Mouse (Mus musculus): Measurements from ENCODE around the gene Rere.
A peak's percentile ranks its signal among the peaks of the same experiment; 100 is the strongest.
"Not testable (repeated sequence)": the region's sequence is repeated elsewhere in the genome, so short reads cannot be mapped to it uniquely, and the experiment has no call there.

The Rere gene

DNA sequence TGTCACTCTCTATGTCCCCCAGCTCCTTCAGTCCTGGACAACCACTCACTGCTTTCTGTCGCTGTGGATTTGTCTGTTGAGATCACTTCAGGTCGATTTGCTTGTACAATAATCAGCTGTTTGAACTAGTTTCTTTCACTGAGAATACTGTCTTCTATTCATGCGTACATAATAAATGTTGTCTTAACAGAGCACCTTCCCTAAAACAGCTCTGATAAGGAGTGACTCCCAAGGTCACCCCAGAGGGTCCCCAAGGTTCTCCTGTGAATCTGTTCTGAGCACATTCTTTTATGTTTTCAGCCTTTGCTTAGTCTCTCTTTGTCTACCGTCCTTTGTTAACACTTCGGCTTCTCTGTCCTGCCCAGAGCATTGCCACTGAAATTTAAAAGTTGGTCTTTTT is 241.0 kb downstream of the Rere start:
- no peak for DNase-seq

- no peak for DNase-seq
Observed at GRCm38 (mm10) chr4:150523351-150523750, 241.9 kb downstream of the Rere start.

- DNase-seq: no peak
Observed at GRCm38 (mm10) chr4:150526269-150526668, 244.8 kb downstream of the Rere start.

DNA sequence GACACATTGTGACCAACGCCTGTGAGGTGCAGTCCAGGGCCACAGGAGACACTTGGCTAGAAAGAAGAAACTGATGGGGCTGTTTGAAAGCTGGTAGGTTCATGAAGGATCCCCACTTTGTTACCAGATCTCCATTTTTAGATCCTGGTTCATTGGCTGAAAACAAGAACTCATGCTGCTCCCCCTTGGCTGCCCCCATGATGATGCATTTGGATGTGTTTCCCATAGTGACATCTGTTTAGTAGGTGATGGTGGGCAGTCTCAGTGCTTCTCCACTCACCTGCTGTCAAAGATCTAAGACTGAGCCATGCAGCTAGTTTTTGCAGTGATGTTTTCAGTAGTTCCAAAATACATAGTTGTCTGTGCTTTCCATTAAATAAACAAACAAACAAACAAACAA is 247.0 kb downstream of the Rere start:
- no peak for DNase-seq

- no peak for DNase-seq
Observed at GRCm38 (mm10) chr4:150528846-150529245, 247.4 kb downstream of the Rere start.

GRCm38 (mm10) chr4:150531869-150532268 is 250.4 kb downstream of the Rere start:
- no peak for DNase-seq

- DNase-seq: no peak
Observed at GRCm38 (mm10) chr4:150536821-150537510, 255.5 kb downstream of the Rere start.

DNA sequence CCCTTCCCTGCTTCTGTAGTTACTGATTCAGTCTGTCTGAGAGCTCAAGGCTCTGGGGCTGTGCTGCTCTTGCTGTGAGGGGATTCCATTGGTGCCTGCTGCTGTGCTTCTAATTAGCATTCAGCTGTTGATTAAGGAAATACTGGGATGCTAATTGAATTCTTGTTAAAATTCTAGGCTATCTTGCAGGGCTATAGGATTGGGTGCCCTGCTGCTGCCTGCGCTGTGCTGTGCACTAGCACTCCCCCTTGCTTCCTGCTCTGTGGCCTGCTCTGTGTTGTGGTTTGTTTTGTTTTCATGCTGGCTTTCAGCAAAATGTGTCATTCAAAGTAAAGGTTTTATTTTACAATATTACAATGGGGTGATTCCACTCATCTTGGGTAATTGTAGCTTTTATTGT is 258.4 kb downstream of the Rere start:
- DNase-seq: no peak

GRCm38 (mm10) chr4:150540392-150541094 is 259.1 kb downstream of the Rere start:
- no peak for DNase-seq

- DNase-seq: no peak
Observed at GRCm38 (mm10) chr4:150544231-150544630, 262.8 kb downstream of the Rere start.

DNA sequence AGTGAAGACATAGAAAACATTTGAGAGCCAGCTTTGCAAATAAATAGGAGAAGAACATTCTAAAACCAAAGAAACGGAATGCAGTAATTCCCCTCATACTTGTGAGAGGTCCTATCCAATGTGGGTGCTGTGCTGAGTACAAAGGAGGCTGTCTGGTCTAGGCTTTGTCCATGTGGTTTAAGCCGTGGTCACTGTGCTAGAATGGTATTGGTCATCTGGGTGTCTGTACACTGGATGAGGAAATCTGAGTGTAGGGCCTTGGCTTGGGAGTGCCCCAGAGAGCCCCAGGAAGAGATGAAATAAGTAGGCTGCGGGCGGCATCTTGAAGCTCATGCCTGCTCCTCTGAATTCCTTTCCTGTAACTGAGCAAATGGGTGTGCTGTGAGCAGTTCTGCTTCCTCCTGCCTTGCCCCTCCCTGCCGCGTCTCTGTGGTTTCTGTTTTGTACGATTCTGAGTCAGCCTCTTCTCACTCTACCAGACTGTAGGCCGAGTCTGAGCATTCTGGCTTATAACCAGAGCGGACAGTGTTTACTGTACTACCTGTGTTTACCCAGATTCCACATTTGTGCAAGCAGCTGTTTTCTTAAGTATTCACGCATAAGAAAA is 263.3 kb downstream of the Rere start:
- no peak for DNase-seq

GRCm38 (mm10) chr4:150545775-150546174 is 264.3 kb downstream of the Rere start:
- no peak for DNase-seq

DNA sequence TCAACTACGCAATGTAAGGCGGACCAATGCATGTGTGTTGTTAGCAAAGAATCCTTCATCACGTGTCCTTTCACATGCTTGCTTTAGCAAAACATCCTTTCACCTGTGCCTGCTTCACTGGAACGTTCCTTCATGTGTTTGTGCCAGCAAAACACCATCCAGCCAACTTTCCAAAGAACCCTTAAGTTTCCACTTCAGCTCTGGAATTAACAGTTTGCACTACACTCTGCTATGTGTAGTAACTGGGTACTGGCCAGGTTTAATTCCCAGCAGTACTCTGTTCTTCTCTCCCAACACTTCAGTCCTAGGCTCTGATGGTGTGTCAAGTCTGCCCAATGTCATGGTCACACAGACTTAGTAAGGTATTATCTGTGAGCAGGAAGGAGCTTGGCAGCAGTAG is 264.9 kb downstream of the Rere start:
- not testable (repeated sequence) for DNase-seq

DNA sequence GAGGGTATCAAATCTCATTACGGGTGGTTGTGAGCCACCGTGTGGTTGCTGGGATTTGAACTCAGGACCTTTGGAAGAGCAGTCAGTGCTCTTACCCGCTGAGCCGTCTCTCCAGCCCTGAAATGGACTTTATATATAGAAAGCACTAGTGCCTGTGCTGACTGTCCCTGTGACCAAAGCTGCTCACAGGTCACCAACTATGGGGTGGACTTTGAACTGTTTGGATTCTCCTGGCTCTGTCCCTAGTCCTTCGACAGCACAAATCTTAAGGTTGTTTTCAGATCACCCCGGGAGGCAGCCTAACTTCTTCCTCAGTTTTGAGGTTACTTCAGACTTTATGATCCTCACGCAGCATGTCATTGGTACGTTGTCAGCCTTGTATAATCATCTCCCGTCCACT is 267.9 kb downstream of the Rere start:
- DNase-seq: no peak

DNA sequence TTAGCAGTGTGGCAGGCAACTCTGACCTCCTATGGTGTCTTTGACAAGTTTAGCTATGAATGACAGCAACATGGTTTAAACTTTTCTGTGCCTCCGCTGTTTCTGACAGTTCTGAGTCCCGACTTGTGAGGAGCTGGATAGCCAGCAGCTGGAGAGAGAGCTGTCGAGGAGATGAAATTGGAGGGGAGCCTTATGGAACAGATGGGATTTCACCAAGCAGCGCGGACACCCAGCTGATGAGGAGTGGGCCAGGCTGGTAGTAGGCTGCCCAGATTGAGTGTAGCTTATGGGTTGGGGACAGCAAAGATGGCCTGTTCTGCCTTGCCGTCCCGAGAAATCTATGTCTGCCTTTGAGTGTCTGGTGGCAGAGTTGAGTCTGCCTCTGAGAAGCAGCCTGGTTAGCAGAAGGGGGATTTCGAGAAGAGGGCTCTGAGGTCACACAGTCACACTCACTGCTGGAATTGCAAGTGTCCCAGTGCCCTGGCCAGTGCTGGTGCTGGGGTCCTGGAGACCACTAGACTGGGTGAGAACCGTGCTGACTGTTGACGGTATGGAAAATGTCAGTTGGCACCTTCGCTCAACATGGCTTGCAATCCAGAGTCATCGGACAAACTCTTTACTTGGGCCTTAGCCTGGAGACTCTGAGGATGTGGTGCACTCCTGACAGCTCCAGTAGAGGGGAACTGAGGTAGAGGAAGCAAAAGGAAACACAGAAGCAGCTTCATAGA is 268.7 kb downstream of the Rere start:
- DNase-seq: no peak

GRCm38 (mm10) chr4:150551390-150551789 is 269.9 kb downstream of the Rere start:
- no peak for DNase-seq

DNA sequence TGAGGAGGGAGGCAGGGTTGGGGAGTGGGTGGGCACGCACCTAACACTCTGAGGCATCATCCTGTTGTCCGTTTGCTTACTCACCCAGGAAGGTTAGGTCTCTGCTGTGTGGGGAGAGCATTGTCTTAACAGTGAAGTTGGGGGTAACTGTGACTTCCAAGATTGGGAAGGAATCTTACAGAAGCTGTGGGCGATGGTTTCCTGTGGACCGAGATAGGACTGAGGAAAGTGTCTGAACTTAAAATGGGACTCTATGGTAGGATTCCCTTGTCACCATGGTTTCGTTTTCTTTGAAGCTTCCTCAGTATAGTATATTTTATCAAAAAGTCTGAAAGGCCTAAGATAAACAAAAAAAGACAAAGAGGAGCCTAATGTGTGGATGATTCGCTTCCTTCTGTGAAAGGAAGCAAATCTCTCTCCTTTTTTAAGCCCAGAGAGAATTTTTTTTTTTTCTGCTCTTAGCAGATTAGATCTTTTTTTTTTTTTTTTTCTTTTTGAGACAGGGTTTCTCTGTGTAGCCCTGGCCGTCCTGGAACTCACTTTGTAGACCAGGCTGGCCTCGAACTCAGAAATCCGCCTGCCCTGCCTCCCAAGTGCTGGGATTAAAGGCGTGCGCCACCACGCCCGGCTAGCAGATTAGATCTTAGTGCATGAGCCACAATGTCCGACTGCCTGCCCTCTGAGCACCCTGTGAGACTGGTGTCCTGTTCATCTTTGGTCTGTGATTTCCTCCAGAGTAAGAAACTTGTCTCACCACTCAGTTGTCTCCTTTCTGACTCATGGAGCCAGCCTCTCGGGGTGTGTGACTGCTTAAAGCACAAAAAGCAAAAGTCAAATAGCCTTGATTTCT is 271.5 kb downstream of the Rere start:
- no peak for DNase-seq

DNA sequence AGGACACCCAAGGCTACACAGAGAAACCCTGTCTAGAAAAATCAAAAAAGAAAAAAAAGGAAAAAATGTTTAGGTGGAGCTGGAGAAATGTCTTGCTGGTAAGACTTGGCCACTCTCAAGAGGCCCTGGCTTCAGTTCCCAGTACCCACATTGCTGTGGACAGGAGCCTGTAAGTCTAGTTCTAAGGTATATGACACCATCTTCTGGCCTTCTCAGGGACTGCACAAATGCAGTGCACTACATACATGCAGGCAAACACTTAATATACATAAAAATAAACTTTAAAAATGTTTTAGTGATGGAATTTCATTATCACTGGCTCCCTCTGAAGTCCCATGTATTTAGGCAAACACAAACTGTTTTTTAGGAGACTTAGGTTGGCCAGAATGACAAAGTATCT is 274.3 kb downstream of the Rere start:
- DNase-seq: no peak

GRCm38 (mm10) chr4:150556382-150557221 is 275.2 kb downstream of the Rere start:
- peak; percentile 61 for DNase-seq

- not testable (repeated sequence) for DNase-seq
Observed at GRCm38 (mm10) chr4:150557289-150557688, 275.8 kb downstream of the Rere start.

GRCm38 (mm10) chr4:150557976-150558375 is 276.5 kb downstream of the Rere start:
- no peak for DNase-seq

DNA sequence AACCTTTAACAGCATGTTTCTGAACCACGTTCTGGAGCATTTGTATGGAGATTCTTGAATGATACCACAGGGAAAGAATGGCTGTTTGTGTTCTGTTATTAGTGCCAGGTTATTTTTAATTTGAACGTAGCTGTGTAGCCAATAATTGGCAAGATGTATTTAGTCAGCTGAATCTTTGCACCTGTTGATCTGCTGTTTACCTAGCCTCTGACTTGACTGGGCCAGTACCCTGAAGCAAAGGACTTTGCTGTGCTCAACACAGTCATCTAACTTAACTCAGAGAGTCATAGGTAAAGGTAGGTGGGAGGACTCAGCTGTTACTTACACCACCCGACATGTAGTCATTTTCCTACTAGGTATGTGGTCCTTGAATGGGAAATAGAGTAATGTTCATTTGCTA is 278.1 kb downstream of the Rere start:
- DNase-seq: no peak
